Mouse (Mus musculus): ENCODE measurements around the gene Crat. TPM values are rescaled to one million over a fixed set of nuclear protein-coding genes. Genes with fewer than 3 reads are reported as not detected.

Crat gene
- total and polyA plus RNA-seq, 2 experiments = 9.2 to 65.2 TPM

DNA sequence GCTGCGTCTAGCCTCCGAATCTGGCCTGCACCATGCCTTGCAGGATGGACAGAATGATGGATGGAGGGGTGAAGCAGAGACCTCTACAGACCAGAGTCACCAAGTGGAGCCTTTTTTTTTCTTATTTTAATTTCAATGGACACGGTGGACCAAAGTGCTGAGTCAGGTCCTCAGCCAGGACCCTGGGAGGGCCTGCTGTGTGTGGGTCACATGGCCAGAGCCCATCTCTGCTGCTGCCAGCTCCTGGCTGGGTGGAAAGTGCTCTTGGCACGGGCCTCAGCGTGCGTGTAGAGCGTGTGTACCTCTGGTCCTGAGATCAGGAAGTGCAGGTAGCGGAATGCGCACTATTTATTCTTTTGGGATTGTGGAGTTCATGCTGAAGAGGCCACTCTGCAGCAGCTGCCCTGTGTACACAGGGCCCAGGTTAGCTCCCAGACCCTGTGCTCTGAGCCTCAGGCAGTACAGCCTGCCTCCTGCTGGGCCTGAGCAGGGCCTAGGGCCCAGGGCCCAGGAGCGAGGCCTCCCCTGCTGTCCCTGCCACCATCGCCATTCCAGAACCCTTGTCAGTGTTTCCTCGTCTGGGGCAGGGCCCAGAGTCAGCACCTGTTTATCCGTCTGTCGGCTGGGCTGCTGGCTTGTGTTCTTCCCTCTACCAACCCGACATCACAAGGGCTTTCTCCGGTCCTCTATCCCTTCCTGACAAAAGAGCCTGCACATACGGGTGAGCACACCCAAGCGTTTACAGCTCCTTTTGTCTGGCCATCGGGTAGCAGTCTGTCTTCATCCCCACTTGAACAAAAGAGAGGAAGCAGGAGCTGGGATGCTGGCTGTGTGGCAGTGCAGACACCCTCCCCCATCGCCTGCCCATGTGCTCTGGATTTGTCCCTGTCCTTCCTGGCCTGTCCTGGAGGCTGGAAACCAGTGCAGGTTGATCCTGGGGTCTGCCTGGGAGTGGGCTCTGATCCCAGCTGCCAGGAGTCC is 16.1 kb downstream of the Crat start:
- Histone ChIP-seq H3K27ac (replicated peaks; ENCODE audit: insufficient read depth, low read depth, low read length) (no peak overlapping the region), H3K27me3 (ENCODE audit: control insufficient read depth, insufficient read depth, low read length) (no peaks in the 10 kb centered on the region), H3K79me2 (ENCODE audit: control insufficient read depth, insufficient read depth, low read length) (no peaks in the 10 kb centered on the region), H3K36me3 (ENCODE audit: control insufficient read depth, insufficient read depth, low read length) (peaks cover 3% of the 10 kb centered on the region; the same call in 1 of the 2 replicates), H3K9ac (ENCODE audit: low read depth, low read length) (no peak overlapping the region), H3K4me1 (ENCODE audit: control insufficient read depth, insufficient read depth, low read length) (no peaks in the 10 kb centered on the region), H3K4me3 (ENCODE audit: insufficient read depth, low read depth, low read length) (no peak overlapping the region)
- 63% methylated on average over 20 of the region's 20 CpGs for WGBS
- TF ChIP-seq CTCF (IDR thresholded peaks at IDR 0.05; ENCODE audit: low read depth, low read length) = no peak
- no peak for TF ChIP-seq POLR2A (IDR thresholded peaks at IDR 0.05; ENCODE audit: extremely low read depth, insufficient read depth, low read length)
- DNase-seq (ENCODE audit: extremely low read depth, low read depth, low spot score) = peak; percentile 66

DNA sequence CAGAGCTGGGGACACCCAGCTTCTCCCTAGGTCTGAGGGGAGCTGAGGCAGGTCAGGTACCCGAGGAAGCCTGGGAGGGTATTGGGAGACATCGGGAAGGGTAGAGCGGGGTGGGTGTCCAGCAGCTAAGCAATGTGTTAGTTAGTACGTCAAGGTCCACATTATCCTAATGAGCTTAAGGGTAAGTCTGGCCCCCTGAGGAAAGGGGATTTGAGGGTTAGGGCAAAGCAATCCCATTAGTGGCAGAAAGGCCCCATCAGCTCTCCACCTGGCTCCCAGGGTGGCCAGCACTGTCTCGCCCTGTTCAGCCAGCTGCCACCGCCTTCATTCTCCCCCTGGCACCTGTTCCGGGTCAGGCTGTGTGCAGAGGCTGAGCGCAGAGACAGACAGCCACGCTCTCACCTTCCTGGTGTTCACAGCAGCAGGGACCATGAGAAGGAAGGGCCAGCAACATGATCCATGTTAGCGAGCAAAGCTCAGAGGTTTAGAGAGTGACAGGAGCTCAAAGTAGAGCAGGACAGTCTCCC is 17.6 kb downstream of the Crat start:
- H3K4me3 ChIP-seq (ENCODE audit: insufficient read depth, low read depth, low read length) = no peak overlapping the region
- H3K4me1 ChIP-seq (ENCODE audit: control insufficient read depth, insufficient read depth, low read length) = peaks cover 4% of the 10 kb centered on the region
- no peak overlapping the region for H3K27ac ChIP-seq (replicated peaks; ENCODE audit: insufficient read depth, low read depth, low read length)
- no peak overlapping the region for H3K9ac ChIP-seq (ENCODE audit: low read depth, low read length)
- WGBS = 90% methylated on average over 10 of the region's 10 CpGs
- H3K36me3 ChIP-seq (ENCODE audit: control insufficient read depth, insufficient read depth, low read length) = peaks cover under 1% of the 10 kb centered on the region; the same call in 1 of the 2 replicates
- H3K27me3 ChIP-seq (ENCODE audit: control insufficient read depth, insufficient read depth, low read length) = no peaks in the 10 kb centered on the region
- DNase-seq (ENCODE audit: extremely low read depth, low read depth, low spot score) = no peak
- H3K79me2 ChIP-seq (ENCODE audit: control insufficient read depth, insufficient read depth, low read length) = peaks cover 9% of the 10 kb centered on the region; the same call in 1 of the 2 replicates
- TF ChIP-seq CTCF (IDR thresholded peaks at IDR 0.05; ENCODE audit: low read depth, low read length) (no peak), POLR2A (IDR thresholded peaks at IDR 0.05; ENCODE audit: extremely low read depth, insufficient read depth, low read length) (no peak)

DNA sequence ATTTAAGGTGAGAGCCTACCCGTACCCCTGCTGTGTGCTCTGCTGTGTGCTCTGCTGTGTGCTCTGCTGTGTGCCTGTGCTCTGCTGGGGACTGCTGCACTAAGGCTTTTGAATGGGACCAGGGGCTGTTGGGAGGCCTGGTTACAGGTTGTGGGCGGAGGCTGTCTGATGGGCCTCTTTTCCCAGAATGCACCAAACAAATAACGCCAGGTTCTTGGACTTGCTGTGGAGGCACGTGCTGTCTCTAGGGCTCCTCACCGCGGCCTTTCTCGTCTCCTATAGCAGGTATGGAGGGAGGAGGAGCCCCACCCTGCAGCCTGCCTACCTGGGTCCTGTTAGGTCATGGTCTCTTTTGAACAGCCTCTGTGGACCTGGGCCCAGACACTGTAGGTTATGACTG is 19.4 kb downstream of the Crat start:
- Histone ChIP-seq H3K9ac (ENCODE audit: low read depth, low read length) (no peak overlapping the region), H3K27ac (replicated peaks; ENCODE audit: insufficient read depth, low read depth, low read length) (no peak overlapping the region), H3K4me3 (ENCODE audit: insufficient read depth, low read depth, low read length) (no peak overlapping the region), H3K4me1 (ENCODE audit: control insufficient read depth, insufficient read depth, low read length) (peaks cover 4% of the 10 kb centered on the region), H3K27me3 (ENCODE audit: control insufficient read depth, insufficient read depth, low read length) (no peaks in the 10 kb centered on the region), H3K36me3 (ENCODE audit: control insufficient read depth, insufficient read depth, low read length) (no peaks in the 10 kb centered on the region), H3K79me2 (ENCODE audit: control insufficient read depth, insufficient read depth, low read length) (peaks cover 9% of the 10 kb centered on the region; the same call in 1 of the 2 replicates)
- 90% methylated on average over 7 of the region's 7 CpGs for WGBS
- TF ChIP-seq POLR2A (IDR thresholded peaks at IDR 0.05; ENCODE audit: extremely low read depth, insufficient read depth, low read length) = no peak
- no peak for DNase-seq (ENCODE audit: extremely low read depth, low read depth, low spot score)

DNA sequence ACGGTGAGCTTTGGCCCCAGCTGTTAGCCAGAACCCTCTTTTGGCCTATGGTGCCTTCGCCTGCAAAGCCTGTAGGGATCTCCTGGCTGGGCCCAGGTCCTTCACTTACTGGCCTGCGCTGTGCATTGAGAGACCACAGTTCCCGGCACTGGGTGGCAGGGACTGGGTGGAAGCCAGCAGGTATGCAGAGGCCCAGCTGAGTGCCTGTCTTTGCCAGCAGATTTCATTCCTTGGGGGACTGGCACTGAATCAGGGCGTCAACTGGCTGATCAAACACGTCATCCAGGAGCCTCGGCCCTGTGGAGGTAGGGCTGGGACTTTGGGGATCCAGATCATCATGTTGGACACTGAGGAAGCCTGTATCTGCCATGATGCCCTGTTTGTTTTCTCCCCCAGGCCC is 19.9 kb downstream of the Crat start:
- H3K36me3 ChIP-seq (ENCODE audit: control insufficient read depth, insufficient read depth, low read length) = no peaks in the 10 kb centered on the region
- H3K27ac ChIP-seq (replicated peaks; ENCODE audit: insufficient read depth, low read depth, low read length) = no peak overlapping the region

DNA sequence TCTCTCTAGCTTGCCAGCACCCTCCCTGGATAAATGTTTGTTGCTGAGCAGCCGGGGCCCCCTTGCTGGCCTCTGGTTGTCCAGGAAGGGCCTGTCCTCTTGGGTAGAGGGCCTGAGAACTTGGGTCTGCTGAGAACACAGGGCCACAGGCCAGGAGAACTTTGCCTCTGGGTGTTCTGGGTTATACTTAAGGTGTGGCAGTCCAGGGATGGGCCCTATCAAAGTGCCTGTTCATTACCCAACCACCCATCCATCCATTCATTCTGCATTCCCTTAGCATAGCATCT is 22.3 kb downstream of the Crat start:
- Histone ChIP-seq H3K4me1 (ENCODE audit: control insufficient read depth, insufficient read depth, low read length) (peaks cover 4% of the 10 kb centered on the region), H3K9ac (ENCODE audit: low read depth, low read length) (peak overlapping the region; percentile 63), H3K79me2 (ENCODE audit: control insufficient read depth, insufficient read depth, low read length) (peaks cover 9% of the 10 kb centered on the region; the same call in 1 of the 2 replicates), H3K4me3 (ENCODE audit: insufficient read depth, low read depth, low read length) (peak overlapping the region; percentile 79), H3K27me3 (ENCODE audit: control insufficient read depth, insufficient read depth, low read length) (no peaks in the 10 kb centered on the region), H3K36me3 (ENCODE audit: control insufficient read depth, insufficient read depth, low read length) (no peaks in the 10 kb centered on the region), H3K27ac (replicated peaks; ENCODE audit: insufficient read depth, low read depth, low read length) (peak overlapping the region; percentile 38)
- DNase-seq (ENCODE audit: extremely low read depth, low read depth, low spot score) = peak; percentile 61
- TF ChIP-seq POLR2A (IDR thresholded peaks at IDR 0.05; ENCODE audit: extremely low read depth, insufficient read depth, low read length) (no peak), CTCF (IDR thresholded peaks at IDR 0.05; ENCODE audit: low read depth, low read length) (no peak)
- 8% methylated on average over 1 of the region's 1 CpGs for WGBS

More for the DNA sequence above, 19.9 kb downstream of the Crat start:
- peaks cover 9% of the 10 kb centered on the region; the same call in 1 of the 2 replicates for H3K79me2 ChIP-seq (ENCODE audit: control insufficient read depth, insufficient read depth, low read length)
- no peaks in the 10 kb centered on the region for H3K27me3 ChIP-seq (ENCODE audit: control insufficient read depth, insufficient read depth, low read length)
- WGBS = 90% methylated on average over 7 of the region's 7 CpGs
- no peak for DNase-seq (ENCODE audit: extremely low read depth, low read depth, low spot score)
- peaks cover 4% of the 10 kb centered on the region for H3K4me1 ChIP-seq (ENCODE audit: control insufficient read depth, insufficient read depth, low read length)
- TF ChIP-seq POLR2A (IDR thresholded peaks at IDR 0.05; ENCODE audit: extremely low read depth, insufficient read depth, low read length) (no peak), CTCF (IDR thresholded peaks at IDR 0.05; ENCODE audit: low read depth, low read length) (no peak)
- no peak overlapping the region for H3K9ac ChIP-seq (ENCODE audit: low read depth, low read length)
- H3K4me3 ChIP-seq (ENCODE audit: insufficient read depth, low read depth, low read length) = no peak overlapping the region
